Mouse (Mus musculus) stomach, embryonic 16.5 days (tissue): ENCODE data around the gene Taf10. TPM values are rescaled to one million over a fixed set of nuclear protein-coding genes. Genes with fewer than 3 reads are reported as not detected.
"Not testable (repeated sequence)": the region's sequence is repeated elsewhere in the genome, so short reads cannot be mapped to it uniquely, and the experiment has no call there.

Experiments
- ATAC-seq: fragments of 200-750 bp; cut with Nextera tagmentation; 2 replicates; pipeline ENCODE4 v1.8.0; 2017; ENCODE audit warnings: moderate number of reproducible peaks, moderate TSS enrichment; ENCODE audit not compliant: insufficient read depth, low FRiP score
- H3K27ac ChIP-seq: fragments of 300-500 bp; sonication (generic); 2 replicates; pipeline ENCODE4 v1.5.1; 2014; ENCODE audit warnings: low read length
- H3K27me3 ChIP-seq: fragments of 300-500 bp; sonication (generic); 2 replicates; pipeline ENCODE4 v1.6.1; 2014; ENCODE audit warnings: low read length, control low read depth, mixed read lengths; ENCODE audit not compliant: control insufficient read depth, insufficient read depth
- H3K36me3 ChIP-seq: fragments of 300-500 bp; sonication (generic); 2 replicates; pipeline ENCODE4 v1.6.1; 2014; ENCODE audit warnings: low read length; ENCODE audit not compliant: control insufficient read depth, insufficient read depth
- H3K4me1 ChIP-seq: fragments of 300-500 bp; sonication (generic); 2 replicates; pipeline ENCODE4 v1.6.1; 2014; ENCODE audit warnings: low read length, control low read depth, mixed read lengths; ENCODE audit not compliant: control insufficient read depth, insufficient read depth
- H3K4me2 ChIP-seq: fragments of 300-500 bp; sonication (generic); 2 replicates; pipeline ENCODE4 v1.6.1; 2014; ENCODE audit warnings: low read depth, low read length, mixed read lengths
- H3K4me3 ChIP-seq: fragments of 300-500 bp; sonication (generic); replicated peaks from 2 replicates; pipeline ENCODE4 v1.5.1; 2014; ENCODE audit warnings: mild to moderate bottlenecking, low read length
- H3K9ac ChIP-seq: fragments of 300-500 bp; sonication (generic); 2 replicates; pipeline ENCODE4 v1.6.1; 2014; ENCODE audit warnings: low read length
- H3K9me3 ChIP-seq: fragments of 300-500 bp; sonication (generic); replicated peaks from 2 replicates; pipeline ENCODE4 v1.6.1; 2016; ENCODE audit warnings: low read length, control low read depth; ENCODE audit not compliant: control insufficient read depth
- WGBS: fragments of 180-500 bp; shearing (Covaris S2); extraction: QIAGEN DNeasy Blood & Tissue Kit; methylation state at CpG from one replicate; pipeline ENCODE4 v1.1.7; 2014; 5-methylcytosine and 5-hydroxymethylcytosine counted together
- polyA plus RNA-seq: library from polyadenylated mRNA; unstranded; fragments of >200 nt; fragmentation: Nextera tagmentation; extraction: Ambion mirVana; gene quantifications from 2 replicates; pipeline ENCODE4 v1.2.1, GENCODE M21; 2015

Gene Taf10
- polyA plus RNA-seq, 1 experiment from 2014 or later = 72.5 TPM

DNA sequence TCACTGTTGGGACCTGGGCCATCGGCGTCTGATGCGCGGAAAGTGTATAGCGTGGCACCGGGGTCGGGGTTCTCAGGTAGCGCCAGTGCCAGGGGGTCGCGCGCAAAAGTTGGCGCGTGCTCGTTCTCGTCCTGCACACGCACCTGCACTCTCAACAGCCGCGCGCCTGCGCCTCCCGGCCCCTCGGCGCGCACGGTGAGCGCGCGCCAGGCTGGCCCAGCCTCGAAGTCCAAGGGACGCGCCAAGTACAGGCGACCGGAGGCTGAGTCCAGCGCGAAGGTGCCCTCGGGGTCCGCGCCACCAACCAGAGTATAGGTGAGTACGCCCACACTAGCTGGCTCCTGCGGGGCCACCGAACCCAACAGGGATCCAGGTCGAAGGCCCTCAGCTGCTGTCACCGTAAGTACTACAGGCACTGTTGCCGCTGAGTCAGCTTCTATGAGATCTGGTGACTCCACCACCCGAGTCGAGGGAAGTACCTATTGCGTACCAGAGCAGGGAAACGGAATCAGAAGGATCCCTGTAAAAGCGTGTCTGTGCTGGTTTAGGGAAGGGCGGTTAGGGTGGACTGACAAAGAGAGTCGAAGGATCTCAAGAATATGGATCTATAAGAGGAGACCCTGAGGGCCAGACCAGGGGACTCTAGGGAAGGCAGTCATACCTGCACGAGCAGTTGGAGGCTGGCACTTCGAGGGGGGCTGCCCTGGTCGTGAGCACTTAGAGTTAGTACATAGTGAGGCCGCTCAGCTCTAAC is 18.5 kb upstream of the Taf10 start:
- Histone ChIP-seq H3K4me1 (peaks cover 4% of the 10 kb centered on the region; the same call in 1 of the 2 replicates), H3K27me3 (no peaks in the 10 kb centered on the region), H3K4me2 (peak overlapping the region; percentile 56), H3K9ac (no peak overlapping the region), H3K27ac (no peak overlapping the region), H3K36me3 (peaks cover 19% of the 10 kb centered on the region), H3K4me3 (peak overlapping the region; percentile 25), H3K9me3 (no peaks in the 10 kb centered on the region)
- 38% methylated on average over 55 of the region's 55 CpGs for WGBS
- no peak; the same call in 1 of the 2 replicates for ATAC-seq

DNA sequence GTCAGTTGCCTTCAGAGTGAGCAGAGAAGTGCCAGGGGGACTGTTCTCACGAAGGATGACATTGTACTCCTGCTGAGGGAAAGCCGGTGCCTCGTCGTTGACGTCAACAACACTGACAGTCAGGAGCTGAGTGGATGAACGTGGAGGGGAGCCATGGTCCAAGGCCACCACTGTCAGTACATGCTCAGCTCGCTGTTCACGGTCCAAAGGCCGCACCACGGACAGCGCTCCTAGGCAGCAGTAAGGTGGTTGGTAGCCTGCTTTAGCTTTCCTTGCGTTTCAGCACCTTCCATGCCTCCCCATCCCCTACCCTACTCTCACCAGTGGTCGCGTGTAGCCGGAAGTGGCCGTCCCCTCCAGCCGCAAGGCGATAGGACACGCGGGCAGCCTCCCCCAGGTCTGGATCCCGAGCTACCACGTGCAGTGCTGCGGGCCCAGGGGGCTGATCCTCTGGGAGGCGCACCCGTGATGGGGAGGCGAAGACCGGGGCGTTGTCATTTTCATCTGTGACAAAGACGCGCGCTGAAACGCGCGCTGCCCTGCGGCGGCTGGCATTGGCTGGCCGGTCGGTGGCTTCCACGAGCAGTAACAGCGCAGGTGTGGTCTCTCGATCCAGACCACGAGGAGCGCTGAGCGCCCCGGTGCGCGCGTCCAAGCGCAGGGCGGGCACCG is 17.8 kb upstream of the Taf10 start:
- peak overlapping the region; percentile 56 for H3K4me2 ChIP-seq
- WGBS = 38% methylated on average over 51 of the region's 51 CpGs
- no peak for ATAC-seq
- no peak overlapping the region for H3K27ac ChIP-seq
- H3K4me3 ChIP-seq = peak overlapping the region; percentile 25
- no peaks in the 10 kb centered on the region for H3K4me1 ChIP-seq
- peaks cover 19% of the 10 kb centered on the region for H3K36me3 ChIP-seq
- H3K9me3 ChIP-seq = no peaks in the 10 kb centered on the region
- no peak overlapping the region for H3K9ac ChIP-seq
- no peaks in the 10 kb centered on the region for H3K27me3 ChIP-seq

DNA sequence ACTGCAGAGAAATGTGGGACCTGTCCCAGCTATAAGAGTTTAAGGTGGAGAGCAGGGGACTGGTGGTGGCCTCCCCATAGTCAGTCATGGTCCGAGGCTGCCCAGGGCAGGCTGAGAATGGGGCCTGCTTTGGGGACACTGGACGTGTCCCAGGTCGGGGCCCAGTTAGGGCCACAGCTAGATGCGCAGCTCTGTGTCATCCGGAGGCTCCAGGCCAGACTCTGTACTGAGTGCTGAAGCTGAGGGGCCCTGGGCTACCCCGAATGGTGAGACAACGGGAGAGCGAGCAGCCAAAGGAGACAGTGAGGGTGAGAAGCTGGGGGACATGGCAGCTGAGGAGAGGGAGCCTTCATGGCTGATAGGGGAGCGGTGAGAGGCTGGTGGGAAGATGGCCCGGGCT is 9.1 kb upstream of the Taf10 start:
- Histone ChIP-seq H3K36me3 (no peaks in the 10 kb centered on the region; the same call in 1 of the 2 replicates), H3K27ac (no peak overlapping the region), H3K4me2 (no peak overlapping the region), H3K9ac (no peak overlapping the region), H3K4me3 (no peak overlapping the region), H3K9me3 (no peaks in the 10 kb centered on the region), H3K27me3 (no peaks in the 10 kb centered on the region), H3K4me1 (peaks cover 9% of the 10 kb centered on the region)
- no peak for ATAC-seq
- 91% methylated on average over 10 of the region's 10 CpGs for WGBS

DNA sequence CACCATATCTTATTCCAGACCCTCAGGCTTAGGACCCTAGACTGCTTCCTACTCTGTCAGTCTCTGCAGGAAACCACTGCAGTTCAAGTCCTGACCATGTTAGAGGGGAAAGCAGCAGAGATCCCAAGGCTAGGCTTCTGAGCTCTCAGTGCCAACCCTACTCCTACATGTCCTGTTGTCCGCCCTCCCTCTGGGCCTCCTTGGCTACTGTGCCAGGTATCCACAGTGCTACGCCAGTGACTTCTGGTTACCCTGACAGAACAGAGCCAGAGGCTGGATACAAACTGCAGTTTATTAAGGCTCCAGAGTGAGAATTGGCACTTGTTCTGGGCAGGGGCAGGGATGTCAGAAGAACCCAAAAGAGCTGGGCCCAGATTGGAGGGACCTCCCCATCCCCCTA is 8.6 kb upstream of the Taf10 start:
- Histone ChIP-seq H3K36me3 (no peaks in the 10 kb centered on the region; the same call in 1 of the 2 replicates), H3K27ac (no peak overlapping the region), H3K4me2 (no peak overlapping the region), H3K9me3 (no peaks in the 10 kb centered on the region), H3K27me3 (no peaks in the 10 kb centered on the region), H3K4me1 (peaks cover 9% of the 10 kb centered on the region), H3K4me3 (no peak overlapping the region), H3K9ac (no peak overlapping the region)
- ATAC-seq = no peak
- WGBS = 89% methylated on average over 2 of the region's 2 CpGs

DNA sequence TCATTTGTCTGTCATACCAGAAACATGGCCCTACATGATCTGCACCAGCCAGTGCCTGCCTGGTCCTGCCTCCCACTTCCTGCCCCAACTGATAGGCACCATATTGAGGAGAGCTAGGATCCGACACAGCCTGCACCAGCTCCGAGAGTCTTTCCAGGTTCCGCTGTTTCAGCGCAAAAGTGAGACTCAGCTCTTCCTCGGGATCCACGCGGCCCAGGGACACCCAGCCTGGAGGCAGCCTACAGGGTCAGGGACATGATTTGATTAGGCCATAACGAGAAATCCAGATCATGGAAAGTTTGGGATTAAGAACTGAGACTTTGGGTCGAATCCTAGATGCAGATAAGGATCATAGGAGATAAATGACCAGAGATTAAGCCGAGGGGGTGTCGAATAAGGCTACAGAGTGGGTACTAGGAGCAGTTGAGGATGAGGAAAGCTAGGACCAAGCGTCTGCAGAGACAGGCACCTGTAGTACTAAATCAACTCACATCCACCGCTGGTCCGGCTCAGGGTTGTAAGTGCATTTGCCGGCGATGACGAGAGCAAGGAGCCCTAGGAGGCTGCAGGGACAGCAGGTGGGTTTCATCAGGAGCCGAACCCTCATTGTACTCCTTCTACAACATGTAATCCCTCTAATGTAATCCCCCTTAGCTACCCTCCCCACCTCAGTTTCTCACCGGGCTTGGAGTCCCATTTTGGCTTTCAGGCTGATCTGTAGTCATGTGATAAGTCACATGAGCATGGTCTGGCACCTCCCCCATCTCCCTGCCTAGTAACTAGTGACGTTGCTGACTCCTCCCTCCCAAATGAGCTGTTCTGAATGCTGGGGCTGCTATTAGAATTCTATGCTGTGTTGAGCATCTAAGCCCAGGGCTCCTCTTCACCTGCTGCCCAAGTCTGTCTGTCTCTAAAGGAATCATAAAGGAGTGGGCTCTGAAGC is 7.6 kb upstream of the Taf10 start, which contains the start of gene Tpp1:
Tpp1 (minus strand) TSS at position 745 of the 943 bp plus-strand sequence.
- H3K9me3 ChIP-seq = no peaks in the 10 kb centered on the region
- H3K27ac ChIP-seq = peak within 1 kb of the TSS; percentile 51; the same call in 1 of the 2 replicates
- H3K9ac ChIP-seq = peak within 1 kb of the TSS; percentile 83
- H3K4me1 ChIP-seq = peaks cover 9% of the 10 kb centered on the region
- H3K4me3 ChIP-seq = peak within 1 kb of the TSS; percentile 70
- H3K36me3 ChIP-seq = no peaks in the 10 kb centered on the region; the same call in 1 of the 2 replicates
- peak within 1 kb of the TSS; percentile 73 for H3K4me2 ChIP-seq
- H3K27me3 ChIP-seq = no peaks in the 10 kb centered on the region
- ATAC-seq = peak; percentile 93
- 17% methylated on average over 20 of the region's 20 CpGs for WGBS

DNA sequence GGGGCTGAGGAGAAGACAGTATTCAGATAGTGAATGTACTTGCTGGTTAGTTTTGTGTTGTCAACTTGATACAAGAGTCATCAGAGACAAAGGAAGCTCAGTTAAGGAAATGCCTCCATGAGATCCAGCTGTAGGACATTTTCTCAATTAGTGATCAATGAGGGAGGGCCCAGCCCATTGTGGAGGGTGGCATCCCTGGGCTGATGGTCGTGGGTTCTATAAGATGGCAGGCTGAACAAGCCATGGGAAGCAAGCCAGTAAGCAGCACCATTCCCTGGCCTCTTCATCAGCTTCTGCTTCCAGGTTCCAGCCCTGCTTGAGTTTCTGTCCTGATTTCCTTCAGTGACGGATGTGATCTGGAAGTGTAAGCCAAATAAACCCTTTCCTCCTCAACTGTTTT is 3.6 kb upstream of the Taf10 start:
- Histone ChIP-seq H3K9me3 (no peaks in the 10 kb centered on the region), H3K4me3 (no peak overlapping the region), H3K36me3 (no peaks in the 10 kb centered on the region; the same call in 1 of the 2 replicates), H3K9ac (no peak overlapping the region), H3K27me3 (no peaks in the 10 kb centered on the region), H3K4me2 (no peak overlapping the region), H3K4me1 (peaks cover 18% of the 10 kb centered on the region), H3K27ac (no peak overlapping the region)
- WGBS = 76% methylated on average over 2 of the region's 2 CpGs
- ATAC-seq = no peak

DNA sequence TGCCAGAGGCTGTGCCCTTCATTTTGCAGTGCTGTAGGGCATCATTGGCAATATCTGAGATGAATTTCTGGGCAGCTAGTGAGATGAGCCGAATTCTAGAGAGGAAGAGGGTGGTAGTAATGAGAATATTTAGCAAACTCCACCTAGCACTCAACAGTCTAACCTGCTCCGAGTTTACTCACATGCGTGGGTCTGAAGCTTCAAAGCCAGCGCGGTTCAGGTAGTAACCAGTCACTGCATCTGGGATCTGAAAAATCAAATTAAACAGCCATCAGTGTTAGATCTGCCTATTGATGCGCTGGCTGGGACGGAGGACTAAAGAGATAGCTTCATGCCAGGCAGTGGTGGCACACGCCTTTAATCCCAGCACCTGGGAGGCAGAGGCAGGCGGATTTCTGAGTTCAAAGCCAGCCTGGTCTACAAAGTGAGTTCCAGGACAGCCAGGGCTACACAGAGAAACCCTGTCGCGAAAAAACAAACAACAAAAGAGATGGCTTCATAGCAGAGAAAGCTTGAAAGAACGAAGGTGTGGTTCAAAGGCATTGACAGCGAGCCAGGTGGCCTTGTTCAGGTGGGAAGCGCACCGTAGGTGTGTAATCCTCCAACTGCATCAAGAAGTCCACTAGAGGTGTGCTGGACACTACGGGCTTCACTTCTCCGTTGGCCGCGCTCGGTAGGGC is 775 bp downstream of the Taf10 start:
- 31% methylated on average over 20 of the region's 20 CpGs for WGBS
- H3K9me3 ChIP-seq, H3K27me3 ChIP-seq: not testable (repeated sequence)
- peaks cover 24% of the 10 kb centered on the region for H3K4me1 ChIP-seq
- H3K9ac ChIP-seq = peak overlapping the region; percentile 90
- peak; percentile 1; the same call in 1 of the 2 replicates for ATAC-seq
- peak overlapping the region; percentile 72 for H3K4me2 ChIP-seq
- H3K27ac ChIP-seq = peak overlapping the region; percentile 84; the same call in 1 of the 2 replicates
- H3K4me3 ChIP-seq = peak overlapping the region; percentile 73
- H3K36me3 ChIP-seq = peaks cover 14% of the 10 kb centered on the region

DNA sequence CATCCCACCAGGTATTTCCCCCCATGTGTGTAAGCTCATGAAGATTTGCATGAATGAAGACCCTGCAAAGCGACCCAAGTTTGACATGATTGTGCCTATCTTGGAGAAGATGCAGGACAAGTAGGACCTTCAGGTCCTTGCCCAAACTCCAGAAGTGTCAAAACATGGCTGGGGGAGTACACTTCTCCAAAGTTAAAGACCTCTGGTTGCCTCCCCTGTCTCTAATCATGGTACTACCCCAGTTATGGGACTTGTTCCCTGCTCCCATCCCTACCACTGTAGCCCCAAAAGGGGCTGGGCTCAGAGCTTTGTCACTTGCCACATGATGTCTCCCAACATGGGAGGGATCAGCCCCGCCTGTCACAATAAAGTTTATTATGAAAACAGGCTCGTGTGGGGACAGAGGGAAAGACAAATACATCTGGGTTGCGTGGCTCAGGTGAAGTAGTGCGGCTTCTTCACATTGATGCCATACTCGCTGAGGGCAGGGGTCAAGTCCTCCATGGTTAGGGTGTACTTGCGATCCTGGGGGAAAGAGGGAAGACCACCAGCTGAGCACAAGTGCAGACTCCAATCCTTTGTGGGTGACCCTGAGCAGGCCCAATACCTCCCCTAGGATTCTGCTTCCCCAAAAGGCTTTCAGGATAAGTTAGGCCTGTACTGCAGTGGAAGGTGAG is 1.5 kb downstream of the Taf10 start:
- not testable (repeated sequence) for H3K27ac ChIP-seq, H3K27me3 ChIP-seq, ATAC-seq, H3K9me3 ChIP-seq, H3K9ac ChIP-seq
- 83% methylated on average over 7 of the region's 7 CpGs for WGBS
- H3K4me2 ChIP-seq = peak overlapping the region; percentile 72; the same call in 1 of the 2 replicates
- peak overlapping the region; percentile 73 for H3K4me3 ChIP-seq
- H3K4me1 ChIP-seq = peaks cover 27% of the 10 kb centered on the region
- H3K36me3 ChIP-seq = peaks cover 14% of the 10 kb centered on the region
